Mouse (Mus musculus) kidney, postnatal 36 days (tissue): Measurements from ENCODE around the gene Ifit1.
A peak's percentile ranks its signal among the peaks of the same experiment; 100 is the strongest.
"Not testable (repeated sequence)": the region's sequence is repeated elsewhere in the genome, so short reads cannot be mapped to it uniquely, and the experiment has no call there.

Experiments
- DNase-seq, 2 experiments: peaks; one replicate each; pipeline ENCODE4 v3.0.0; 2021 to 2022; ENCODE audit warnings: mixed read lengths in 2 of 2

Ifit1 gene

DNA sequence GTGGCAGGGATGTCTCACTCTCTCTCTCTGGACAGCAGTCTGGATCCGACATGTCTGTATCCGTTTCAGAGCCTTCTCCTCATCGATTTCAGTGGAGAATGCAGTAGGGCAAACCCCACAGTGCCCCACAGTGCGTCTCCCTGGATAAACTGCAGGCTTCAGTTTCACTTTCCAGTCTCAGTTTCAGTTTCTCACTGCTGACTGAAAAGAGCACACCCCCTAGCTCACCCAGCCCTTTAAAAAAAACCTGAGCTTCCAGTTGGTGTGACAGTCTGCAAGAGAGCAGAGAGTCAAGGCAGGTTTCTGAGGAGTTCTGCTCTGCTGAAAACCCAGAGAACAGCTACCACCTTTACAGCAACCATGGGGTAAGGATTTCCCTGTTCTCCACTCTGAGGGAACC, at the start of gene Ifit1, which contains the start of gene Ifit1bl2:
Ifit1 (plus strand) TSS at position 249 of the 400 bp plus-strand sequence.
Ifit1bl2 (minus strand) TSS at position 121 of the 400 bp plus-strand sequence.
- DNase-seq, result peak; percentile 38 to 44

- DNase-seq, result no peak
Measured at GRCm38 (mm10) chr19:34593456-34593855, 47.2 kb upstream of the Ifit1 start.

- not testable (repeated sequence) for DNase-seq
Measured at GRCm38 (mm10) chr19:34594523-34594922, 46.1 kb upstream of the Ifit1 start.

DNA sequence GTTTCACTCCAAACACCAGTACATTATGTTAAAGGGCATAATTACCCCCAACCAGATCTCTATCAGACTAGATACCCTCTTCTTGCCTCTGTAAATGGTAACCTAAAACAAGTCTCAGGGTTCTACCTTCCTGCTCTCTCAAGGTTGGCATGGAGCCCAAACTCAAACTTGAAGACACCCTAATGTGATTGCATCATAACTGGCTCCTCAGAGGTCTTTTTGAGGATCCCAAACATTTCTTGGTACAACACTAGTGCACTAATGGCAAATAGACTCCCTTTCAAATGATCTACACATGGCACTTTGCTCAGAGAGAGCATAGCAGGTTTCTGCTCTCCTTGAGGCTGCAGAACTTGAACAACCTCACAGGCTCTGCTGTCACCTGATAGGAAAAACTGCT, 43.9 kb upstream of the Ifit1 start:
- DNase-seq, result no peak

GRCm38 (mm10) chr19:34598341-34598740, 42.3 kb upstream of the Ifit1 start:
- peak; percentile 54 to 70 for DNase-seq

- DNase-seq, result not testable (repeated sequence)
Measured at GRCm38 (mm10) chr19:34599250-34599649, 41.4 kb upstream of the Ifit1 start.

DNA sequence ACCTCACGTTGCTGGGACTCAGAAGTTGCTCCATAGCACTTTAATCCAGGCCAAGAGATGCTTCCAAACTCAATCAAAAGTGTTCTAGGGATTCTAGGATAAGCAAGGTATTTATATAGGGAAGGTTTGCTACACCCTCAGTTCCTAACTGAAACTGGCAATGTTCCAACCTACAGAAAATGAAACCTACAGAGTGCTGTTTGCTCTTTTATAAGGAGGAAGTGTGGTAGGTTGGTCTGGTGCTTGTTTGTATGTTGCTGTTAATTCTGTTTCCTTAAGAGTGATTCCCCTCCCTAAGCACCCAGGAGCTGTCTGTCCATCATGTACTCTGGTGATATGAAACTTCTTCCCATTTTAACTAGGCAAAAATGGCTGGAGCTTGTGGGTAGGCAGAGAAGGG, 38.8 kb upstream of the Ifit1 start, which contains the start of gene Ifit1bl1:
Ifit1bl1 (minus strand) TSS at position 69 of the 400 bp plus-strand sequence.
- not testable (repeated sequence) for DNase-seq

DNA sequence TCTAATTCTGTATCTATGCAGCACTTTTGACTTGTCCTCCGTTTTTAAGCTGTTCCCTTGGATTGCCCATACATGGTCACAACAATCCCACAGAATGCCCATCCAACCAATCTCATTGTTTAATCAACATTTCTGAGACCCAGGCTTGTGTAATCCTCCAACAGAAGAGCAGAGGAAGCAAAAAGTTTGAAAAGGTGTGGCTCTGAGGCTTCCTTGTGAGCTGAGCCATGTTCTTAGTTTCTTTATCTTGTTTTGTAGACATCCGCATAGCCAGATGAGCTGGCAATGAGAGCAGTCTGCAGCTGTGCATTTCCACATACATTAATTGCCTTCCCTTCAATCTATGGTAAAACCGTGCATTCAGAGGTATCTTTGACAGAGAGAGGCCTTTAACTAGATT, 35.2 kb upstream of the Ifit1 start:
- DNase-seq, result no peak

DNA sequence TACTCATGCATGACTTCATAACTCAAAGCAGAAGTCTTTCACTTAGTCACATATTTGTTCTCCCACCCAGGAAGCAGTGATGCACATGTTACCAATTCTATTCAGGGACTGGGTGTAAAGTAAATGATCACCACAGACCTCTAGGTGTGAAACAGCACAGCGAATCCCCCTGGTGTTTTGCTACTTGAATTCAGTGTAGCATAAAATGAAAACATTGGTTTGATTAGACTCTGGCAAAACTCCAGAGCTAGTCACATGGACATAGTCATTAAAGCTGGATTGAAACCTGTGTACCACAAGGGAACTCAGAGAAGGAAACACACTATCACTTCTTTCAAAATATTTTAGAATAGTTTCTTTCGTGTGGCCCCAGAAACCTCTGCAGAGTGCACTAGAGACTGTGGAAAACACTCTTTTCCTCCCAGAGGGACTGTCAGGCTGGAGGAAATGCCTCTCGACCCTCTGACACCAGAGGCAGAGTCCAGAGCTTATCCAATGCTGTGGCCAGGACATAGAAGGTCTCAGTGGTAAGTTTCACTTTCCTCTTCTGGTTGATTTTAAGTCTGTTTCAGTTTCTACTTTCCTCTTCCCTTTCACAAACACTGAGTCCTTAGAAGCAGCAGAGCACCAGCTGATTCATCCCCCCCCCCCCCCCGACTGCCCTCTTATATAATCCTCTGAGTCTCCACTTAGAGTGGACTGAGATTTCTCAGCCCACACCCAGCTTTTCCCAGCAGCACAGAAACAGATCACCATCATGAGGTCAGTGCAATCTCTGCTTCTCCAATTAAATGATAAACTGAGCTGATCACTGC, 33.2 kb upstream of the Ifit1 start, which contains the start of gene Ifit3b:
Ifit3b (plus strand) TSS at position 734 of the 815 bp plus-strand sequence.
- DNase-seq, result peak; percentile 70

GRCm38 (mm10) chr19:34610118-34610517, 30.6 kb upstream of the Ifit1 start:
- DNase-seq, result not testable (repeated sequence)

- DNase-seq, result not testable (repeated sequence)
Measured at GRCm38 (mm10) chr19:34612243-34613001, 28.2 kb upstream of the Ifit1 start.

DNA sequence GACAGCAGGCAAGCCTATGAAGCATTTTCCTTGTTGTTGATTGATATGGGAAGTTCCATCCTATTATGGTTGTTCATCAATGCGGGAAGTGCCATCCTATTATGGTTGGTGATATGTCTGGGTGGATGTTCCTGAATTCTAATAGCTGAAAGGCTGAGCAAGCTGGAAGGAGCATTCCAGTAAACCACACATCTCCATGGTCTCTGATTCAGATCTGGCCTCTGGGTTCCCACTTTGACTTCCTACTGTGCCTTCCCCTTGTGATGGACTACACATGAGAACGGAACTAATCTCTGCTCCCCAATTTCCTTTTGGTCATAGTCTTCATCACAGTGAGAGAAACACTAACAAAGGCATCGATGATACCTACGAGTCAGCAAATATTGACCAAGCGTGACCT, 19.8 kb upstream of the Ifit1 start:
- DNase-seq, result no peak

DNA sequence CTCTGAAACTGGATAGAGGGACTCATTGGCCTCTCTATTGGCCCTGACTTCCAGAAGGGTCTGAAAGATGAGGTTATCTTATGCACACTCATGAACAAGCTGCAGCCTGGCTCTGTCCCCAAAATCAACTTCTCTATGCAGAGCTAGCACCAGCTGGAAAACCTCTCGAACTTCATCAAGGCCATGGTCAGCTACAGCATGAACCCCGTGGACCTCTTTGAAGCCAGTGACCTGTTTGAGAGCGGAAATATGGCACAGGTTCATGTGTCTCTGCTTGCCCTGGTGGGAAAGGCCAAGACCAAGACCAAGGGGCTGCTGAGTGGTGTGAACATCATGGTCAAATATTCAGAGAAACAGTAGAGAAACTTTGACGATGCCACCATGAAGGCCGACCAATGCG, 16.9 kb upstream of the Ifit1 start:
- no peak for DNase-seq

GRCm38 (mm10) chr19:34624663-34625062, 16.0 kb upstream of the Ifit1 start:
- DNase-seq, result no peak

GRCm38 (mm10) chr19:34627496-34627895, 13.2 kb upstream of the Ifit1 start:
- no peak for DNase-seq

DNA sequence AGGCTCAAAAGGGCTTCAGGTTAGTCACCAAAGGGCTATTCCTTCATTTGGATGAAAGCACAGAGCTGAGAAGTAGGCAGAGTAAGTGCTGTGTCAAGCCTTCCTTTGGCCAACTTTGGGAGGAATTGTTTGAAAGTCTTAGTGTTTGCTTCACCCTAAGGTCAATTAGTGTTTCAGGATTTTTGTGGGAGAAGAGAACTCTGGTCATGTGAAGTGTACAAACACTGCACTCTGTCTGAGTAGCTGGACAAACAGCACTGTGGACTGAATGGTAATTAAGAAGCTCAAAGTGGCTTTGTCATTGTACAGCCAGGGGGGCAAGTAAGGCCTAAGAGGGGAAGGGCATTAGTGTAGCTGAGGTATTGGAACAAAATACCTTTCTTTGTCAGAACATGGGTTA, 9.2 kb upstream of the Ifit1 start:
- DNase-seq, result no peak

DNA sequence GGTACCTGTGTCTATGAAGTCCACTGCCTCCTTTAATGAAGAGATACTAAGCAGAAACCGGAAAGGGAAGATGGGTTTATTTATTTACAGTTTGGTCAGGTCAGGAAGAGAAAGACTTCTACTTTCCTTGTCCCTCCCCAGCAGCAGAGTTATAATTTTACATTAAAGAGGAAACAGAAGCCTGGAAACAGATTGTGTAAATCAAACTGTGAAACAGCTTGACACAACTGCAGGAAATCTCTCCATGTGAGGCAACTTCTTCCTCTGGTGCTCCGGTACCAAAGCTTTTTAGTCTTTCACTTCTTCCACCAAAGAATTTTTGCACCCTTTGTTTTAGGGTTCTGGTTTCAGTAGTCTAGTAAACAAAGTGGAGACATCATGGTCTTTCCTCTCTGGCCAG, 7.2 kb upstream of the Ifit1 start:
- no peak for DNase-seq

DNA sequence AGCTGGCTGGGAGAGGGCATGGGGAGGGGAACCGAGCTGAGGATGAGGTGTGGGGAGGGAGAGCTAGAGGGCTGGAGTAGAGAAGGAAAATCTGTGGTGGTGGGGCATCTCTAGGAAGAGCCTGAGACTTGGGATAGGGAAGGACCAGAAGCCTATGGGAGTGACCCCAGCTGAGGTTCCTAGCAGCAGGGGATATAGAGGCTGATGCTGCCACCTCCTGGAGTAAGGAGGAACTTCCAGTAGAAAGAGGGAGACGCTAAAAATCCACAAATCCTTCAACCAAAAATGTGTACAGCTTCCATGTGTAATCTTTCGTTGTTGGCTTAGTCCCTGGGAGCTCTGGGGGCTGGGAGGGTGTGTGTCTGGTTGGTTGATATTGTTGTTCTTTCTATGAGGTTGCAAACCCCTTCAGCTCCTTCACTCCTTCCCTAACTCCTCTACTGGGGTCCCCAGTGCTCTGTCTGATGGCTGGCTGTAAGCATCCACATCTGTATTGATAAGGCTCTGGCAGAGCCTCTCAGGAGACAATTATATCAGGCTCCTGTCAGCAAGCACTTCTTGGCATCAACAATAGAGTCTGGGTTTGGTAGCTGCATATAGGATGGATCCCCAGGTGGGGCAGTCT, 3.6 kb upstream of the Ifit1 start:
- peak; percentile 61 to 79 for DNase-seq

DNA sequence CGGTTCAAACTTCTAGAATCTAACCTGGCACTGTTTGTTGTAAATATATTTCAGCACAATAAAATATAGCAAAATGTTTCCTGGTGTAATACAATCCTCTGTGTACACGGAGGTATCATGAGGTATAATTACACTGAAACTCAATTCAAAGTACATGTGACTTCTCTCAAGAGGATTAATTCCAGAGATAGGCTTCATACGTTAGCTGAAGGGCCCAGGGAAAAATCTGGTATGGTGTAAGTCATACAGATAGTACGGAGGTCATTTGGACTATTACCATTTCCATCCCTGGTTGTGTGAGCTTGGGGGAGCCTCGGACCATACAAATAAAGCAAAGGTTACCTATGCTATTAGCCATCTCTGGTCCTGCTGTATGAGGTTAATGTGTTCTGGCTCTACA, 1.9 kb downstream of the Ifit1 start:
- DNase-seq, result no peak

- peak in 1 of 2 experiments; percentile 45 for DNase-seq
Measured at GRCm38 (mm10) chr19:34647630-34648029, 7.0 kb downstream of the Ifit1 start.

DNA sequence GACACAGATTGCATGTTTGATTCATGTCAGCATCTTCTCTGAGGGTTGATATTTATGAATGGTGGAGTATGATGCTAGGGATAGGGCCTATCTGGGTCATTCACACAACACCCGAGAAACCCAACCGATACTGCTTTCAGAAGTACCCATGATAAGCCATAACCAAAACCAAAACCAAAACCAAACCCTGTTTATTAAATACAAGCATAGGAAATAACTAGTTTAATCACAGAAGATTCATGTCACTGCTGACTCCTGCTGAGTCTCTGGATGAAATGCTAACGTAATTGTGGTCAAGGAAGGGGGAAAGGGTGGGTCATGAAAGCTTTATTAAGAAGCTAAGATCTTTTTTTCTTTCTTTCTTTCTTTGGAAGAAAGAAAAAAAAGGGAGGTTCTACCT, 9.6 kb downstream of the Ifit1 start:
- DNase-seq, result no peak

GRCm38 (mm10) chr19:34650997-34651396, 10.3 kb downstream of the Ifit1 start:
- no peak for DNase-seq

- no peak for DNase-seq
Measured at GRCm38 (mm10) chr19:34655227-34655805, 14.6 kb downstream of the Ifit1 start.
